Mouse (Mus musculus) forebrain, postnatal 0 days (tissue): ENCODE measurements at regions not wholly inside any gene's neighbourhood (a gene's known extent, or its start where the extent isn't known, plus 50 kb on each side); places are given as distances from the start of the nearest gene placed in this dataset.

Experiments used
- ATAC-seq: fragments of 200-750 bp; cut with Nextera tagmentation; 2 replicates; pipeline ENCODE4 v1.8.0; 2017; ENCODE audit warnings: mild to moderate bottlenecking, moderate library complexity
- DNase-seq: peaks from one replicate; pipeline ENCODE4 v3.0.0-alpha.2; 2015
- H3K27ac ChIP-seq: fragments of 300-500 bp; sonication (generic); 2 replicates; pipeline ENCODE4 v1.5.1; 2014; ENCODE audit warnings: low read depth, mild to moderate bottlenecking, antibody characterized with exemption, low read length, moderate library complexity, mixed read lengths
- H3K27me3 ChIP-seq: fragments of 300-500 bp; sonication (generic); 2 replicates; pipeline ENCODE4 v1.6.1; 2014; ENCODE audit warnings: mild to moderate bottlenecking, low read length, mixed read lengths; ENCODE audit not compliant: insufficient read depth
- H3K36me3 ChIP-seq: fragments of 300-500 bp; sonication (generic); 2 replicates; pipeline ENCODE4 v1.6.1; 2014; ENCODE audit warnings: mild to moderate bottlenecking, moderate library complexity; ENCODE audit not compliant: insufficient read depth
- H3K4me1 ChIP-seq: fragments of 300-500 bp; sonication (generic); 2 replicates; pipeline ENCODE4 v1.6.1; 2014; ENCODE audit warnings: antibody characterized with exemption; ENCODE audit not compliant: insufficient read depth
- H3K4me2 ChIP-seq: fragments of 300-500 bp; sonication (generic); 2 replicates; pipeline ENCODE4 v1.6.1; 2014; ENCODE audit warnings: low read depth, mild to moderate bottlenecking, moderate library complexity
- H3K4me3 ChIP-seq: fragments of 300-500 bp; sonication (generic); 2 replicates; pipeline ENCODE4 v1.5.1; 2014; ENCODE audit warnings: low read depth, low read length, mixed read lengths
- H3K9ac ChIP-seq: fragments of 300-500 bp; sonication (generic); 2 replicates; pipeline ENCODE4 v1.6.1; 2014; ENCODE audit warnings: mild to moderate bottlenecking
- H3K9me3 ChIP-seq: fragments of 300-500 bp; sonication (generic); 2 replicates; pipeline ENCODE4 v1.6.1; 2016; ENCODE audit warnings: low read length
- CTCF ChIP-seq: sonication (generic); IDR thresholded peaks from 2 replicates; pipeline ENCODE4 v1.5.1; 2016; ENCODE audit warnings: antibody characterized with exemption, control low read depth, low read depth
- WGBS: fragments of 180-500 bp; shearing (Covaris S2); extraction: QIAGEN DNeasy Blood & Tissue Kit; methylation state at CpG from one replicate; pipeline ENCODE4 v1.1.7; 2014; 5-methylcytosine and 5-hydroxymethylcytosine counted together

GRCm38 (mm10) chr17:92016373-92016772, 923.5 kb upstream of the Nrxn1 start:
- H3K9me3 ChIP-seq = no peaks in the 10 kb centered on the region
- ATAC-seq (no peak), DNase-seq (no peak)
- no peak for TF ChIP-seq CTCF
- no peaks in the 10 kb centered on the region for H3K27me3 ChIP-seq
- no peak overlapping the region for H3K9ac ChIP-seq
- no peak overlapping the region for H3K27ac ChIP-seq
- H3K4me1 ChIP-seq = no peaks in the 10 kb centered on the region
- WGBS = 92% methylated on average over 2 of the region's 2 CpGs
- H3K36me3 ChIP-seq = no peaks in the 10 kb centered on the region
- H3K4me2 ChIP-seq = no peak overlapping the region
- H3K4me3 ChIP-seq = no peak overlapping the region

DNA sequence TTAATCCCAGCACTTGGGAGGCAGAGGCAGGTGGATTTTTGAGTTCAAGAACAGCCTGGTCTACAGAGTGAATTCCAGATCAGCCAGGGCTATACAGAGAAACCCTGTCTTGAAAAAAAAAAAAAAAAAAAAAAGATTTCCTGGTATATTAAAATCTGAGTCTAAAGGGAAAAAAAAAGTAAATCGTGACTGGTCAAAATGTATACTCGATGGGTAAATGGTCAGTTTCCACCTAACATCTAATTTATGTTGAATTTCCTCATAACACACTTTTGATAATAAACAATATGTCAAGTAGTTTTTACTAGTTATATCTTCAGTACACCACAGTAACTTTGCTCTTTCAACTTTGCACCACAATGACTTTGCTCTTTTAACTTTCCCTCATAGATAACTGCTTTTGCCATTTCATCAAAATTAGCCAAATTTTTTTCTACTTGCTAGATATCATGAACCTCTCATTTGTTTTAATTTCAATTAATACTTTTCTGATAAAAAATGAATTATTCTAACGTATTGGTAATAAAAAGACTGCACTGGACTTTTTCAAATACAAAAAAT, 922.8 kb upstream of the Nrxn1 start:
- H3K9me3 ChIP-seq = no peaks in the 10 kb centered on the region
- H3K27ac ChIP-seq = no peak overlapping the region
- no peaks in the 10 kb centered on the region for H3K27me3 ChIP-seq
- WGBS = 88% methylated on average over 3 of the region's 3 CpGs
- no peak overlapping the region for H3K4me3 ChIP-seq
- H3K4me1 ChIP-seq = no peaks in the 10 kb centered on the region
- DNase-seq (no peak), ATAC-seq (no peak)
- H3K9ac ChIP-seq = no peak overlapping the region
- no peak for TF ChIP-seq CTCF
- no peak overlapping the region for H3K4me2 ChIP-seq
- no peaks in the 10 kb centered on the region for H3K36me3 ChIP-seq

DNA sequence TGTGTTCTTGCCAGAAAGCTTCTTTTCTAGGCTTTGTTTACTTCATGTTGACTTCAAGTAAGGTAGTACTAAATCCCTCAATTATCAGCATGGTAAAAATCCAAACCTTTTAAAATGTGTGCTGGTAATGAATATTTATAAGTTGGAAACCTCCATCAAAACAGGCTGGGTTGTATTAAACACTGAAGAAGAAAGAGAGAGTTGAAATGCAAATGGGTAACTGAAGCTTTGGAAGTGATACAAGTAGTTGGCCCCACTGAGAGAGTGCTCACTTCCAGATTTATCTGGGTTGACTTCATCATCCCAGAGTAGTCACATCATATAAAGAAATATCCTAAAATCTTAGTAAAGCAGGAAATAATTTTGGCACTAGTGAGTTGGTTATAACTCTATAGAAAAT, 902.7 kb upstream of the Nrxn1 start:
- H3K9me3 ChIP-seq = no peaks in the 10 kb centered on the region
- H3K4me1 ChIP-seq = no peaks in the 10 kb centered on the region
- ATAC-seq = no peak
- no peak overlapping the region for H3K27ac ChIP-seq
- H3K4me2 ChIP-seq = no peak overlapping the region
- H3K4me3 ChIP-seq = no peak overlapping the region
- no peak overlapping the region for H3K9ac ChIP-seq
- TF ChIP-seq CTCF = no peak
- peak; percentile 5 for DNase-seq
- no peaks in the 10 kb centered on the region for H3K27me3 ChIP-seq
- H3K36me3 ChIP-seq = no peaks in the 10 kb centered on the region

GRCm38 (mm10) chr17:91995095-91995494, 902.2 kb upstream of the Nrxn1 start:
- no peak overlapping the region for H3K4me3 ChIP-seq
- no peak for TF ChIP-seq CTCF
- no peaks in the 10 kb centered on the region for H3K27me3 ChIP-seq
- H3K9me3 ChIP-seq = no peaks in the 10 kb centered on the region
- no peak overlapping the region for H3K9ac ChIP-seq
- no peaks in the 10 kb centered on the region for H3K4me1 ChIP-seq
- DNase-seq (no peak), ATAC-seq (no peak)
- H3K27ac ChIP-seq = no peak overlapping the region
- H3K4me2 ChIP-seq = no peak overlapping the region
- WGBS = 48% methylated on average over 1 of the region's 1 CpGs
- H3K36me3 ChIP-seq = no peaks in the 10 kb centered on the region

DNA sequence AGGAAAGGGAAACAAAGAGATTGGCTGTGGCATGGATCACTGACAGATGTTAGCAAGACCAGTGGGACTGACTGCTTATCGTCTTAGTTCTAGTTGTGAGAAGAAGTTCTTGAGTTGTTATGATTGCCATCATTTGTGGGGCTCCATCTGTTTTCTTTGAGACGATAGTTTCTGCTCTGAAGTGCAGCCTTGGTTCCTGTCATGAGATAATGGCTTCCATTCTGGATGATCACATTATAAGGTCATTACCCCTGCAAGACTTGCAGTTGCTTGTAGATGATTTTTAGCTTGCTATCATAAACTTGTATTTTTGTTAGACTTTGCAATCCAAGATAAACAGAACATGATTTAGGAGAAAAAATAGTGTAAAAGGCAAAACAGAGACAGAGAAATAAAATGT, 881.6 kb upstream of the Nrxn1 start:
- no peak overlapping the region for H3K27ac ChIP-seq
- no peaks in the 10 kb centered on the region for H3K4me1 ChIP-seq
- no peaks in the 10 kb centered on the region for H3K36me3 ChIP-seq
- H3K27me3 ChIP-seq = no peaks in the 10 kb centered on the region
- no peaks in the 10 kb centered on the region for H3K9me3 ChIP-seq
- 75% methylated on average over 2 of the region's 2 CpGs for WGBS
- no peak for ATAC-seq
- no peak overlapping the region for H3K4me3 ChIP-seq
- TF ChIP-seq CTCF = no peak
- no peak overlapping the region for H3K4me2 ChIP-seq
- H3K9ac ChIP-seq = no peak overlapping the region
- no peak for DNase-seq
